Mouse (Mus musculus) 3T3-L1 (cell line): Measurements from ENCODE around the gene Car11.

Source experiments
- DNase-seq: peaks from one replicate; pipeline ENCODE4 v3.0.0-alpha.2; 2015; ENCODE audit warnings: low read depth, low spot score

Car11 gene

GRCm38 (mm10) chr7:45723301-45723700, 23.7 kb downstream of the Car11 start:
- DNase-seq: no peak

GRCm38 (mm10) chr7:45723781-45724180, 24.1 kb downstream of the Car11 start:
- no peak for DNase-seq

DNA sequence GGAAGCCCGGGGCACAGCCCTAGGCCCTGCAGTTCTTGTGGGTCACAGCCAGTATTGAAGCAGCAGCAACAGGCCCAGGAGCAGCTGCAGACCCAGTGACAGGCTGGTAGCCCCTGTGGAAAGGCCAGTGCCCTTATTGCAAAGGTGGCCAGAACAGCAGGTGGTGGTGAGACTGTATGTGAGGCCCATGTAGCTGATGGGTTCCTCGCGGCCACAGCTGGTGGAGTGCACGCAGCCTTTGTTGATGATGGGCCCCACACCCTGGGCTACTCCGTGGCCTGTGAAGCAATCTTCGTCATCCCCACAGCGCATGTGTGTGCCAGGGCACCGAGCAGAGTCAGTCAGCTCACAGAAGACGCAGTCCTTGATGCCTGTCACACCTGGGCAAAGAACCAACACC, 25.5 kb downstream of the Car11 start:
- DNase-seq: no peak

GRCm38 (mm10) chr7:45725713-45726112, 26.1 kb downstream of the Car11 start, which contains the start of gene Spaca4:
TSS of gene Spaca4 (minus strand) at chr7:45725813.
- DNase-seq: no peak

- no peak for DNase-seq
Observed at GRCm38 (mm10) chr7:45726419-45726818, 26.8 kb downstream of the Car11 start.

- no peak for DNase-seq
Observed at GRCm38 (mm10) chr7:45727625-45728024, 28.0 kb downstream of the Car11 start.

GRCm38 (mm10) chr7:45730727-45731431, 31.2 kb downstream of the Car11 start:
- peak; percentile 53 for DNase-seq

- no peak for DNase-seq
Observed at GRCm38 (mm10) chr7:45733477-45733876, 33.8 kb downstream of the Car11 start.

DNA sequence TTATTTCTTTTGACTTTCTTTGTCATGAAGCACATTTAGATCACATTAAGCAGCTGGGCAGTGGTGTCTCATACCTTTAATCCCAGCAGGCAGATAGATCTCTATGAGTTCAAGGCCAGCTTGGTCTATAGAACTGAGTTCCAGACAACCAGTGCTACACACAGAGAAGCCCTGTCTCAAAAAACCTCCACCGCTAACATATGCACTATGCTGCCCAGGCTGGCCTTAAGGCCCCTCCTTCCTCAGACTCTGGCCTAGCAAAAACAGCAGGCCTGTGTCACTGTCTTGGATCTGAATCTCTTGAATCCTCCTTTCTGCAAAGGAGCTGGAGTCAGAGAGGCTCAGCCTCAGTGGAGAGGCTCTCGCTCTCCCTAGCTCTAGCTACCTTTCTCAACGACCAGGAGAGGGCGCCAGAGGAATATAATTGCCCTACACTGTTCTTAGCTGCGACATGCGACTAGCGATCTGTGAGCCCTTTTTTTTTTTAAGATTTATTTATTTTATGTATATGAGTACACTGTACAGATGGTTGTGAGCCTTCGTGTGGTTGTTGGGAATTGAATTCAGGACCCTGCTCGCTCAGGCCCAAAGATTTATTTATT, 39.6 kb downstream of the Car11 start:
- DNase-seq: peak; percentile 90

- no peak for DNase-seq
Observed at GRCm38 (mm10) chr7:45739820-45740219, 40.2 kb downstream of the Car11 start.

GRCm38 (mm10) chr7:45741308-45741707, 41.7 kb downstream of the Car11 start:
- DNase-seq: no peak

- no peak for DNase-seq
Observed at GRCm38 (mm10) chr7:45741777-45742176, 42.1 kb downstream of the Car11 start.

GRCm38 (mm10) chr7:45742338-45742737, 42.7 kb downstream of the Car11 start:
- DNase-seq: no peak

DNA sequence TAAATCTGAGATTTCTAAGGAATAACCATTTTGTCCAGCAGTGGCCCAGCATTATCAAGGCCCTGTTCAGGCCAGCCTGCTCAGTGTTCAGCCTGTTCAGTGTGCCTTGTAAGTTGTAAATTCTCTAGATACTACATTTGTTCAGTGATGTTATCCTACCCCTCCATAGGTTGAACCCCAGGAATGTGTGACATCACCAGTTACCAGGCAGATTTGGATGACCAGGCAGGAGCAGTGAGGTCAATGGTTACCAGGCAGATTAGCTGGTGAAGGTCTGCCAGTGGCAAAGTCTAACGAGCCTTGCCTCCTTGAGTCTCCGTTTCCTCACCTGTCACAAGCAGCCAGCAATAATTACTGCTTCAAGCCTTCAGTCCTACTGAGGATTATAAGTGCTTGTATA, 44.7 kb downstream of the Car11 start:
- DNase-seq: peak; percentile 82

GRCm38 (mm10) chr7:45746518-45746917, 46.9 kb downstream of the Car11 start:
- DNase-seq: no peak

- no peak for DNase-seq
Observed at GRCm38 (mm10) chr7:45747450-45747849, 47.8 kb downstream of the Car11 start.

DNA sequence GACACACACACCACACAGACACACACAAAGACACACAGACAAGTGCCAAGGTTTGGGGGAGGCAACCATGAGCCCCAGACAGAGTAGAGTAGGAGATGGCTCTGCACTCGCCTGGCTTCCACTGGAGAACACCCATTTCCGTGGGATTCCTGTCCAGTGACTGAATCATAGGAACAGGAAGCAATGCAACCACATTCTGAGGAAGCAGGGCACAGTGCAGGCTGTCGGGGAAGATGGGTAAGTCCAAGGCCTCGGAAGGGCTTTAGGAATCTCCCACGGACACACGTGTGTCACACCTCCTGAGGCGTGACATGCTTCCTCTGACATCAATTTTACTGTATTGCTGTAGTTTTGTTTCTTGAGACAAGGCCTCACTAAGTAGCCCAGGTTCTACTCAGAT, 48.5 kb downstream of the Car11 start:
- DNase-seq: peak; percentile 47

DNA sequence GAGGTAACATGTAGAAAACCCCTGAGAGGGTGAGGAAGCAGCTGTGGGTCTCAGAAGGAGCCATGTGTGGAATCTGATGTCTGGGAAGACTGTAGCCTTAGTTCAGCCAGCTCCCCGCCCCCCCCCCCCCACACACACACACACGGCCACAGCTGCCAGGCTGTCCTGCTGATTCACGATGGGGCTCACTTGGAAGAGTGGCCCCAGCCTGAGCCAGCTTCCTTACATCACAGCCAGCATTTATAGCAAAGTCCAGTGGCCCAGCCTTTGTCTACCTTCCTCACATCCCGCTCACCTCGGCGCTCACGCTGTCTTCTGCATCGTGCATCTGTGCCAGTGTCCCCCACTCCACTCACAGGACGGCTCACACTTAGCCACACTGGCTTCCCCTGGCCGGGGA, 49.8 kb downstream of the Car11 start:
- peak; percentile 23 for DNase-seq

DNA sequence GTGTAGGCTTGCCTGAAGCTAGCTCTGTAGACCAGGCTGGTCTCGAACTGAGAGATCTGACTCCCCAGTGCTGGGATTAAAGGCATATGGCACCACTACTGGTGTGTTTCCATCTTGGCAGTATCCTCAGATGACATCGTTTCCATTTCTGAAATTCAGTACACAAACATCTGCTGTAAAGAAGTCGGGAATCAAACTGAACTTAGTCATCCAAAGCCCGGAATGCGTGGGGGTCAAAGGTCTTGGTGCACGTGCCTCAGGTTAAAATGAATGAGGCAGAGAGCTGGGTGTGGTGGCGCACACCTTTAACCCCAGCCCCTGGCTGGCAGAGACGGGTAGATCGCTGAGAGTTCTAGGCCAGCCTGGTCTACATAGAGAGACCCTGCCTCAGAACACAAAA, 50.5 kb downstream of the Car11 start:
- peak; percentile 77 for DNase-seq
